Mouse (Mus musculus) ES-Bruce4 (cell line): ENCODE measurements around the gene Psmb7. TPM values are rescaled to one million over a fixed set of nuclear protein-coding genes. Genes with fewer than 3 reads are reported as not detected.

Experiments used
- H3K27ac ChIP-seq: 2 replicates; pipeline ENCODE4 v1.5.1; 2012; ENCODE audit warnings: low read length, inconsistent platforms; ENCODE audit not compliant: insufficient read depth
- H3K27me3 ChIP-seq: 2 replicates; pipeline ENCODE4 v1.6.1; 2012; ENCODE audit warnings: mild to moderate bottlenecking, low read length, inconsistent platforms; ENCODE audit not compliant: control insufficient read depth, poor library complexity, insufficient read depth, severe bottlenecking
- H3K36me3 ChIP-seq: 2 replicates; pipeline ENCODE4 v1.6.1; 2012; ENCODE audit warnings: inconsistent platforms, mild to moderate bottlenecking, low read length, moderate library complexity; ENCODE audit not compliant: control insufficient read depth, poor library complexity, insufficient read depth, severe bottlenecking
- H3K4me1 ChIP-seq: one replicate; pipeline ENCODE4 v1.8.1; 2011; ENCODE audit warnings: low read length; ENCODE audit not compliant: control insufficient read depth, insufficient read depth
- H3K4me3 ChIP-seq: 2 replicates; pipeline ENCODE4 v1.5.1; 2011; ENCODE audit warnings: low read depth, mild to moderate bottlenecking, low read length
- H3K9ac ChIP-seq: 2 replicates; pipeline ENCODE4 v1.6.1; 2012; ENCODE audit warnings: low read depth, mild to moderate bottlenecking, inconsistent platforms; ENCODE audit not compliant: poor library complexity, severe bottlenecking
- H3K9me3 ChIP-seq: replicated peaks from 2 replicates; pipeline ENCODE4 v1.6.1; 2012; ENCODE audit warnings: mild to moderate bottlenecking, low read length, inconsistent platforms; ENCODE audit not compliant: control insufficient read depth, poor library complexity, insufficient read depth, severe bottlenecking
- CTCF ChIP-seq: IDR thresholded peaks from one replicate; pipeline ENCODE4 v1.8.1; 2011; ENCODE audit warnings: low read depth, low read length
- EP300 ChIP-seq: IDR thresholded peaks from 2 replicates; pipeline ENCODE4 v1.6.1; 2011; ENCODE audit warnings: low read depth, low read length; ENCODE audit not compliant: insufficient read depth
- POLR2A ChIP-seq: IDR thresholded peaks from one replicate; pipeline ENCODE4 v1.8.1; 2011; ENCODE audit warnings: low read length; ENCODE audit not compliant: insufficient read depth
- polyA plus RNA-seq: library from polyadenylated mRNA; stranded (reverse); fragments of >200 nt; gene quantifications from 2 replicates; pipeline ENCODE4 v1.2.4, GENCODE M21; 2011; ENCODE audit warnings: low read depth; ENCODE audit not compliant: missing spikeins, insufficient read depth, insufficient read length

The Psmb7 gene
- polyA plus RNA-seq, 1 experiment = 306 TPM

DNA sequence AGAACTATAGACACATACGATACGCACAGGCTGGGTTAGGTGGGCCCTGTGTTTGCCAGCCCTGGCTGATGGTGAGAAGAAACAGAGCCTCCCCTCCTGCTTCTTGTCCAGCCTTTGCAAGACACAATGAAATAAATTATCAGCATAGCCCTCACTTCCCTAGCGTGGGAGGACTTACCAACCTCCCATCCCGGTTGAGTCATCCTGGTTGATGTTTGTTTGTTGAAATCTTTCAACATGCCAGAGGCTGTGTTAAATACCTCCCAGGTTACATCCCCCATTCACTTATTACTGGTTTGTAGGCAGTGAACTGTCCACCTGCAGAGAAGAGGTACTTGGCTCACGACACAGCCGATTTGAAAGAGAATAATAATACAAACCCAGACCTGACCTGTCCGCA, 3.8 kb upstream of the Psmb7 start:
- H3K9ac ChIP-seq = no peak overlapping the region
- no peak overlapping the region for H3K4me3 ChIP-seq
- TF ChIP-seq EP300 = no peak
- TF ChIP-seq POLR2A = no peak
- TF ChIP-seq CTCF = no peak
- H3K27ac ChIP-seq = no peak overlapping the region
- H3K9me3 ChIP-seq = no peaks in the 10 kb centered on the region
- no peaks in the 10 kb centered on the region for H3K36me3 ChIP-seq
- no peaks in the 10 kb centered on the region for H3K27me3 ChIP-seq
- no peaks in the 10 kb centered on the region for H3K4me1 ChIP-seq

DNA sequence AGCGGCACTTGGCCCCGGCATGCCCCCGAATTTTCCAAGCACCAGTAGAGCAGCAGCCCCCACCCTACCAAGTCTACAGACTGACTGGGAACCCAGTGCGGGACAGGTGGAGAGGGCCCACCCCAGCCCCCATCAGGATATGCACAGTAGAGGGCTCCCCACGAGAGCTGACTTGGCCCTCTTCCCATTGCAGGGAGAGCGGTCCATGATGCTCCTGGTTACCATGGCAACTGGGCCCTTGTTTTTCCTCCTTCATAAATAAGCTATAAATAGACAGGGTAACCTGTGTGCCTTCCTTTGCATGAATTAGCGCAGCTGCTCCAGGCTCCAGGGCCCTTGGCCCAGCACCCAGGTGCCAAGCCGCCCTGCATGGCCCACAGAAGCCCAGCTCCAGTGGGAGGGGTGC, 3.3 kb upstream of the Psmb7 start:
- no peak for TF ChIP-seq POLR2A
- no peak for TF ChIP-seq EP300
- TF ChIP-seq CTCF = no peak
- Histone ChIP-seq H3K27ac (no peak overlapping the region), H3K9me3 (no peaks in the 10 kb centered on the region), H3K9ac (no peak overlapping the region), H3K36me3 (no peaks in the 10 kb centered on the region; the same call in 1 of the 2 replicates), H3K4me3 (no peak overlapping the region), H3K4me1 (no peaks in the 10 kb centered on the region), H3K27me3 (no peaks in the 10 kb centered on the region)

DNA sequence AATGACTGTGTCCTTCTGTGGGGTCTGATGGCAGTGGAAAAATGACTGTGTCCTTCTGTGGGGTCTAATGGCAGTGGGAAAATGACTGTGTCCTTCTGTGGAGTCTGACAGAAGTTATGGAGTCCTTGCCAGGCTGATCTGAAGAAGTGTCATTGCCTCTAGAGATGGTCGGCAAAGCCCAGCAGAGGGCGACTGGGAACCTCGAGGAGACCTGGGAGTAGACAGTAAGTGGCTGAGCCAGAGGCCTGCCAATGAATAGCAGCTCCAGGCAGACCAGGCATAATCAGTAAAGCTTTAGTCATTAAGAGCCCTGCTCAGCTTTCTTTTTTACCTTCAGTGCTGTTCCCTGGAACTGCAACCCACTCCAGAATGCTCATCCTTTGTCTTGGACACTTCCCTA, 2.0 kb upstream of the Psmb7 start:
- Histone ChIP-seq H3K36me3 (peaks cover 11% of the 10 kb centered on the region), H3K4me1 (no peaks in the 10 kb centered on the region), H3K4me3 (no peak overlapping the region), H3K9me3 (no peaks in the 10 kb centered on the region), H3K9ac (no peak overlapping the region), H3K27ac (no peak overlapping the region), H3K27me3 (no peaks in the 10 kb centered on the region)
- peak; percentile 70 for TF ChIP-seq CTCF
- TF ChIP-seq EP300 = no peak

DNA sequence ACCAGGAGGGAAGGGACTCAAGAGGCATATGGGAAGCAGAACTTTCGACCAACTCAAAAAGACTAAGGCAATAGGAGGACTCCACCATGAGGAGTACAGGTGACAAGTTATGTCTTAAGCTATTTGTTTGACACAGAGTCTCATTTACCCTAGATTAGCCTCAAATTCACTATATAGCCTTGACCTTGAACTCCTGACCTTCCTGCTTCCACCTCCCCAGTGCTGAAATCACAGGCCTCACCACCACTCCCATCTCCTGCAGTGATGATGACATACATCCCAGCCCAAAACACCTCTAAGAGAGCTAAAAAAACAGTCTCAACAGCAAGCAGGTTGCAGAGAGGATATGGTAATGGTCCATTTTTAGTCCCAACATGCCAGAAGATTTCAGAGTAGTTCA, 2.1 kb downstream of the Psmb7 start:
- peaks cover 42% of the 10 kb centered on the region for H3K36me3 ChIP-seq
- H3K27ac ChIP-seq = no peak overlapping the region

DNA sequence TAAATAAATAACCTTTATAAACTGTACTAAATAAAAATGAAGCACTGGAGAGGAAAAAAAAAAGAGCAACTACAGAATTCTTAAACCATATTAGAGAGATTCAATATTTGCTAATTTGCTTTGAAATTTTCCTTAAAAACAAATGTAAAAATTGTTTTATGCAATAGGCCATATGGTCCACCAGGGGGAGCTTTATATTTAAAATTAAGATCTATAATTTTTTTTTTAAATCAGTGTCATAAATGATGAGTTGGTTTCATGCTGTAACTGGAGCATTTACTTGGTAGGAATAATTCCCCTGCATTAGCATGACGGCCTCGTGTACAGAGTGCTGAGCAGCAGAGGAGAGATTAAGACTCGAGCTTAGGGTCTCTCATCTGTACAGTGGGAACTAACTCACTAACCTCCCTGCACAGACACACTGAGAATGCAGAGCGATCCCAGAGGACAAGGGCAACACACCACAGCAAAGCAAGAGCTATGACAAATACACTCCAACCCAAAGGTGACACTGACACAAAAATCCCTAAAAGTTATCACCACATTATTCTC, 6.1 kb downstream of the Psmb7 start:
- TF ChIP-seq POLR2A = no peak
- TF ChIP-seq EP300 = no peak
- TF ChIP-seq CTCF = no peak
- Histone ChIP-seq H3K27ac (no peak overlapping the region), H3K27me3 (no peaks in the 10 kb centered on the region), H3K9ac (no peak overlapping the region), H3K36me3 (peaks cover 78% of the 10 kb centered on the region), H3K9me3 (no peaks in the 10 kb centered on the region), H3K4me3 (no peak overlapping the region), H3K4me1 (no peaks in the 10 kb centered on the region)

More for the DNA sequence above, 2.1 kb downstream of the Psmb7 start:
- no peaks in the 10 kb centered on the region for H3K9me3 ChIP-seq
- H3K27me3 ChIP-seq = no peaks in the 10 kb centered on the region
- H3K4me1 ChIP-seq = no peaks in the 10 kb centered on the region
- TF ChIP-seq EP300 = no peak
- no peak for TF ChIP-seq CTCF
- TF ChIP-seq POLR2A = no peak
- H3K9ac ChIP-seq = no peak overlapping the region
- no peak overlapping the region for H3K4me3 ChIP-seq

DNA sequence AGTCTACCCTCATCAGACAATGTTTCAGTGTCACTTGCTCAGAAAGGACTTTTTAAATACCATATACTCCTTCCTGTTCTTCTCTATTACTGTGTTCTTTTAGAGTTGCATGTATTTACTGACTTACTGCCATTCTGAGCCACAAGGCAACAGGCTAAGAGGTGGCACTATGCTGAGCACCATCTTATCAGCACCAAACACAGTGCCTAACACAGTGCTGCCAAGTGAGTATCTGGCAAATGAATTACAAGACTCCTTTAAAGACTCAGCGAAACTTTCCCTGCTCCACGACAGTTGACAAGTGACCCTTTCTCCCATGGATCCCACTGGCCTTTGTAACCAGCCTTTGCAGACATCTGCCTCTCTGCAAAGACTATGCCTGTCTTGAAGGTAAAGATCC, 13.3 kb downstream of the Psmb7 start:
- H3K27me3 ChIP-seq = no peaks in the 10 kb centered on the region

More for the DNA sequence above, 13.3 kb downstream of the Psmb7 start:
- H3K27ac ChIP-seq = no peak overlapping the region
- peaks cover 59% of the 10 kb centered on the region for H3K36me3 ChIP-seq
- TF ChIP-seq POLR2A (no peak), CTCF (no peak), EP300 (no peak)
- no peaks in the 10 kb centered on the region for H3K9me3 ChIP-seq
- no peak overlapping the region for H3K9ac ChIP-seq
- H3K4me3 ChIP-seq = no peak overlapping the region
- H3K4me1 ChIP-seq = no peaks in the 10 kb centered on the region
